Mouse (Mus musculus) limb, embryonic 14.5 days (tissue): ENCODE data around the gene Wdr95. TPM values are rescaled to one million over a fixed set of nuclear protein-coding genes. Genes with fewer than 3 reads are reported as not detected.

Experiments used
- ATAC-seq: fragments of 200-750 bp; cut with Nextera tagmentation; 2 replicates; pipeline ENCODE4 v1.8.0; 2017; ENCODE audit warnings: low read depth, moderate number of reproducible peaks, moderate TSS enrichment; ENCODE audit not compliant: low FRiP score
- DNase-seq: peaks from one replicate; pipeline ENCODE4 v3.0.0-alpha.2; 2015; ENCODE audit warnings: low spot score
- H3K27ac ChIP-seq: fragments of 300-500 bp; sonication (generic); replicated peaks from 2 replicates; pipeline ENCODE4 v1.5.1; 2014; ENCODE audit warnings: low read depth, mild to moderate bottlenecking, low read length, moderate library complexity, mixed read lengths
- H3K27me3 ChIP-seq: fragments of 300-500 bp; sonication (generic); 2 replicates; pipeline ENCODE4 v1.6.1; 2014; ENCODE audit warnings: low read length, mixed read lengths; ENCODE audit not compliant: control insufficient read depth, insufficient read depth
- H3K36me3 ChIP-seq: fragments of 300-500 bp; sonication (generic); 2 replicates; pipeline ENCODE4 v1.6.1; 2014; ENCODE audit warnings: mild to moderate bottlenecking, low read length, moderate library complexity, mixed read lengths; ENCODE audit not compliant: control insufficient read depth, insufficient read depth
- H3K4me1 ChIP-seq: fragments of 300-500 bp; sonication (generic); 2 replicates; pipeline ENCODE4 v1.6.1; 2014; ENCODE audit warnings: antibody characterized with exemption, low read length, mixed read lengths; ENCODE audit not compliant: control insufficient read depth, insufficient read depth
- H3K4me2 ChIP-seq: fragments of 300-500 bp; sonication (generic); replicated peaks from 2 replicates; pipeline ENCODE4 v1.6.1; 2014; ENCODE audit warnings: low read depth, mild to moderate bottlenecking, low read length, moderate library complexity; ENCODE audit not compliant: severe bottlenecking
- H3K4me3 ChIP-seq: fragments of 300-500 bp; sonication (generic); replicated peaks from 2 replicates; pipeline ENCODE4 v1.5.1; 2014; ENCODE audit warnings: low read length
- H3K9ac ChIP-seq: fragments of 300-500 bp; sonication (generic); 2 replicates; pipeline ENCODE4 v1.6.1; 2014; ENCODE audit warnings: mild to moderate bottlenecking, low read depth, low read length, moderate library complexity; ENCODE audit not compliant: severe bottlenecking
- H3K9me3 ChIP-seq: fragments of 300-500 bp; sonication (generic); 2 replicates; pipeline ENCODE4 v1.6.1; 2016; ENCODE audit warnings: low read length; ENCODE audit not compliant: control insufficient read depth
- POLR2A ChIP-seq: fragments of 200-500 bp; IDR thresholded peaks from 2 replicates; pipeline ENCODE4 v1.8.0; 2012; ENCODE audit warnings: inconsistent platforms, mild to moderate bottlenecking, moderate library complexity, borderline replicate concordance; ENCODE audit not compliant: insufficient read depth, insufficient read length; ENCODE audit errors: extremely low read depth
- WGBS: fragments of 180-500 bp; shearing (Covaris S2); extraction: QIAGEN DNeasy Blood & Tissue Kit; methylation state at CpG from one replicate; pipeline ENCODE4 v1.1.7; 2014; 5-methylcytosine and 5-hydroxymethylcytosine counted together
- polyA plus RNA-seq, 2 experiments: library from polyadenylated mRNA; depleted of rRNA in 1 of 2; stranded (reverse) in 1 of 2; unstranded in 1 of 2; fragments of >200 nt; fragmentation: Nextera tagmentation in 1 of 2; extraction: Ambion mirVana in 1 of 2; gene quantifications; 2 replicates each; pipeline versions ENCODE4 v1.2.1 to v1.2.3; 2012 to 2014

Gene Wdr95
- polyA plus RNA-seq, 2 experiments = 0.07 to 0.18 TPM

- no peak overlapping the region for H3K4me2 ChIP-seq
- H3K4me3 ChIP-seq = no peak overlapping the region
- peaks cover 27% of the 10 kb centered on the region for H3K36me3 ChIP-seq
- no peak for ATAC-seq
- no peak for TF ChIP-seq POLR2A
- H3K27ac ChIP-seq = no peak overlapping the region
- H3K27me3 ChIP-seq = no peaks in the 10 kb centered on the region
- WGBS = 84% methylated on average over 3 of the region's 3 CpGs
- no peak overlapping the region for H3K9ac ChIP-seq
- no peaks in the 10 kb centered on the region for H3K9me3 ChIP-seq
- H3K4me1 ChIP-seq = no peaks in the 10 kb centered on the region
- no peak for DNase-seq
Measured at GRCm38 (mm10) chr5:149612165-149612518, 83.7 kb downstream of the Wdr95 start.

DNA sequence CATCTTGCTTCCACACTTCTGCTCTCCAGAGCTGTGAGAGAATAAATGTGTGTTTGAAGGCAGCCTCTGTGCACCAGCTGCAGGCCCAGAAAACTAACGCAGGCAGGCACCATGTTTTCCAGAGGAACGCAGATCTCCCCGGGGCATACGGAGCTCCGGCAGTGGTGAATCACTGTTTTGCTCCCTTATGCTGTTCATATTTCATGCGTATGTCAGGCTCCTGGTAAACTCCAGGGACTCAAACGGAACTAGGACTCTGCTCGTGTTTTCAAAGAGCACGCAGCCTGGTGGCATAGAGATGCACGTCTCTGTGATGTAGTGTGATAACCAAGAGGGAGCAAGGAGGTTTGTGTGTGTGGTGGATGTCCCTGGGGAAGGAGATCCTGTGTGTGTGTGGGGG lies 84.3 kb downstream of the Wdr95 start:
- WGBS = 56% methylated on average over 10 of the region's 10 CpGs

DNA sequence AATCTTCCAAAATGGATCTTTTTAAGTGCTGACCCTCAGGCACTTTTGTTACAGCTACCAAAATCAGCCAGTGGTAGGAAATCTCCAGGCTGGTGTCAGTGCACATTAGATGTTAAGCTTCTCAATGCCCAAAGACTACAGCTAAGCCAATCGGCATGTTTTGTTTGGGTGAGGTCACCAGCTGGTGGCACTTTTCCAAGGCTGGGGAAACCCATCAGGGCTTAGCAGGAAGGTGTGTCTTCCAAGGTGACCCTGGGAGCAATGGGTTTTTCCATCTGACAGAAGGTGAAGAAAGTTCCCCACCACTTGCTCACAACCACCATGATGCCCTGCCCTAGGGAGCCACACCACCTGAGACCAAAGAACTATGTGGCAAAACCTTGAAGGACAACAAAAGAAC lies 87.7 kb downstream of the Wdr95 start:
- WGBS = 83% methylated on average over 1 of the region's 1 CpGs
- no peak overlapping the region for H3K9ac ChIP-seq
- DNase-seq (no peak), ATAC-seq (no peak)
- no peak overlapping the region for H3K4me3 ChIP-seq
- H3K27me3 ChIP-seq = no peaks in the 10 kb centered on the region
- peaks cover 64% of the 10 kb centered on the region for H3K36me3 ChIP-seq
- no peaks in the 10 kb centered on the region for H3K9me3 ChIP-seq
- H3K4me2 ChIP-seq = no peak overlapping the region
- H3K4me1 ChIP-seq = no peaks in the 10 kb centered on the region
- no peak overlapping the region for H3K27ac ChIP-seq
- no peak for TF ChIP-seq POLR2A

More for the DNA sequence above, 84.3 kb downstream of the Wdr95 start:
- Histone ChIP-seq H3K9me3 (no peaks in the 10 kb centered on the region), H3K4me3 (no peak overlapping the region), H3K36me3 (peaks cover 33% of the 10 kb centered on the region), H3K27ac (no peak overlapping the region), H3K4me1 (no peaks in the 10 kb centered on the region), H3K9ac (no peak overlapping the region), H3K27me3 (no peaks in the 10 kb centered on the region), H3K4me2 (no peak overlapping the region)
- no peak for ATAC-seq
- TF ChIP-seq POLR2A = no peak
- DNase-seq = no peak

GRCm38 (mm10) chr5:149616817-149617216 lies 88.3 kb downstream of the Wdr95 start:
- Histone ChIP-seq H3K4me2 (no peak overlapping the region), H3K27ac (no peak overlapping the region), H3K9me3 (no peaks in the 10 kb centered on the region), H3K9ac (no peak overlapping the region), H3K27me3 (no peaks in the 10 kb centered on the region), H3K4me1 (no peaks in the 10 kb centered on the region), H3K4me3 (no peak overlapping the region), H3K36me3 (peaks cover 71% of the 10 kb centered on the region)
- ATAC-seq (no peak), DNase-seq (no peak)
- TF ChIP-seq POLR2A = no peak
- WGBS = 95% methylated on average over 10 of the region's 10 CpGs

DNA sequence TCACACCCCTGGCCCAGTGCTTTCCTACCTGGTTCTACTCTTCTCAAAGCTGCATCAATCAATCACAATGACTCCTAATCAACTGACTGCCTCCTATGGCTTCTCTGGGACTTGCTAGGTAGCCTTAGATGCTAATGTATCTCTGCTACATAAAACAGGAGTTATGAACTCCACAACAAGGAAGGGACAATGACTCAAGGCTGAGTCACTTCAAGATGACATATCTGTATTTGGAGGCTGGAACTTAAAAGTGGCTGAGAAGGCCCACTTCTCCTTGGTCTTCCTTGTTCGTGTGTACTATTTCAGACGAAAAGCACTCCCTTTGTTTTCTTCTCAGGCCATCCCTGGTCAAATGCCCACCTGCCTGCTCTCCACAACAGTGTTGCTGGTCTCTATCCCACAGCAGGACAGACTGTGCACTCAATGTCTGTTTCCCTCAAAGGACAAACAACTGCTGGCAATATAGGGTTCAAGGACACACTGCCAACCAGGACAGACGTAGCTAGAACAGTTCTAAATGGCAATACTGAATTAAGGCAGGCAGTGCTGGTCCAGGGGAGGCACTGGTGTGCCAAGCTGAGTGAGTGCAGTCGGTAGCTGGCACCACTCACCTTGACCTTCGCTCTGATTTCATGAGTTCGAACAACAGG lies 89.4 kb downstream of the Wdr95 start:
- H3K4me3 ChIP-seq = no peak overlapping the region
- H3K27me3 ChIP-seq = no peaks in the 10 kb centered on the region

More for the DNA sequence above, 89.4 kb downstream of the Wdr95 start:
- H3K9me3 ChIP-seq = no peaks in the 10 kb centered on the region
- H3K36me3 ChIP-seq = peaks cover 81% of the 10 kb centered on the region
- H3K9ac ChIP-seq = no peak overlapping the region
- DNase-seq (no peak), ATAC-seq (no peak)
- H3K27ac ChIP-seq = no peak overlapping the region
- no peak overlapping the region for H3K4me2 ChIP-seq
- no peak for TF ChIP-seq POLR2A
- H3K4me1 ChIP-seq = no peaks in the 10 kb centered on the region
- WGBS = 93% methylated on average over 6 of the region's 6 CpGs
